Mouse (Mus musculus): Measurements from ENCODE around the gene Gpr162. TPM values are rescaled to one million over a fixed set of nuclear protein-coding genes. Genes with fewer than 3 reads are reported as not detected.

Gene Gpr162
- polyA plus RNA-seq, 1 experiment, result not detected

- no peaks in the 10 kb centered on the region for H3K4me1 ChIP-seq (ENCODE audit: control insufficient read depth, insufficient read depth, insufficient read length, low read length)
- no peak overlapping the region for H3K4me3 ChIP-seq (ENCODE audit: insufficient read depth, low read depth, low read length)
- H3K27ac ChIP-seq (replicated peaks; ENCODE audit: low read depth, low read length), result no peak overlapping the region
Measured at GRCm38 (mm10) chr6:124861266-124861665, 2.5 kb downstream of the Gpr162 start.

- Histone ChIP-seq H3K4me1 (ENCODE audit: control insufficient read depth, insufficient read depth, insufficient read length, low read length) (no peaks in the 10 kb centered on the region), H3K27ac (replicated peaks; ENCODE audit: low read depth, low read length) (no peak overlapping the region), H3K4me3 (ENCODE audit: insufficient read depth, low read depth, low read length) (no peak overlapping the region)
Measured at GRCm38 (mm10) chr6:124860511-124860910, 3.3 kb downstream of the Gpr162 start.

GRCm38 (mm10) chr6:124859725-124860124, 4.1 kb downstream of the Gpr162 start:
- Histone ChIP-seq H3K27ac (replicated peaks; ENCODE audit: low read depth, low read length) (no peak overlapping the region), H3K4me3 (ENCODE audit: insufficient read depth, low read depth, low read length) (no peak overlapping the region), H3K4me1 (ENCODE audit: control insufficient read depth, insufficient read depth, insufficient read length, low read length) (no peaks in the 10 kb centered on the region)

- Histone ChIP-seq H3K4me3 (ENCODE audit: insufficient read depth, low read depth, low read length) (no peak overlapping the region), H3K4me1 (ENCODE audit: control insufficient read depth, insufficient read depth, insufficient read length, low read length) (no peaks in the 10 kb centered on the region), H3K27ac (replicated peaks; ENCODE audit: low read depth, low read length) (no peak overlapping the region)
Measured at GRCm38 (mm10) chr6:124858561-124859318, 5.0 kb downstream of the Gpr162 start.

- Histone ChIP-seq H3K27ac (replicated peaks; ENCODE audit: low read depth, low read length) (peak overlapping the region; percentile 20; the same call in 1 of the 2 replicates), H3K4me1 (ENCODE audit: control insufficient read depth, insufficient read depth, insufficient read length, low read length) (no peaks in the 10 kb centered on the region), H3K4me3 (ENCODE audit: insufficient read depth, low read depth, low read length) (peak overlapping the region; percentile 66)
Measured at GRCm38 (mm10) chr6:124857840-124858530, 5.8 kb downstream of the Gpr162 start.

- Histone ChIP-seq H3K4me3 (ENCODE audit: insufficient read depth, low read depth, low read length) (peak within 1 kb of the TSS; percentile 66), H3K4me1 (ENCODE audit: control insufficient read depth, insufficient read depth, insufficient read length, low read length) (no peaks in the 10 kb centered on the region), H3K27ac (replicated peaks; ENCODE audit: low read depth, low read length) (peak within 1 kb of the TSS; percentile 20; the same call in 1 of the 2 replicates)
Measured at GRCm38 (mm10) chr6:124856916-124857839, 6.6 kb downstream of the Gpr162 start, which contains the start of gene P3h3. TSS of gene P3h3 (minus strand) at chr6:124857752.

GRCm38 (mm10) chr6:124856321-124856720, 7.5 kb downstream of the Gpr162 start:
- H3K27ac ChIP-seq (replicated peaks; ENCODE audit: low read depth, low read length), result no peak overlapping the region
- H3K4me1 ChIP-seq (ENCODE audit: control insufficient read depth, insufficient read depth, insufficient read length, low read length), result no peaks in the 10 kb centered on the region
- peak overlapping the region; percentile 66; the same call in 1 of the 2 replicates for H3K4me3 ChIP-seq (ENCODE audit: insufficient read depth, low read depth, low read length)

GRCm38 (mm10) chr6:124854647-124855046, 9.1 kb downstream of the Gpr162 start:
- Histone ChIP-seq H3K4me1 (ENCODE audit: control insufficient read depth, insufficient read depth, insufficient read length, low read length) (no peaks in the 10 kb centered on the region), H3K27ac (replicated peaks; ENCODE audit: low read depth, low read length) (no peak overlapping the region), H3K4me3 (ENCODE audit: insufficient read depth, low read depth, low read length) (no peak overlapping the region)

GRCm38 (mm10) chr6:124850535-124850934, 13.2 kb downstream of the Gpr162 start:
- Histone ChIP-seq H3K27ac (replicated peaks; ENCODE audit: low read depth, low read length) (no peak overlapping the region), H3K4me3 (ENCODE audit: insufficient read depth, low read depth, low read length) (no peak overlapping the region), H3K4me1 (ENCODE audit: control insufficient read depth, insufficient read depth, insufficient read length, low read length) (no peaks in the 10 kb centered on the region)

- Histone ChIP-seq H3K27ac (replicated peaks; ENCODE audit: low read depth, low read length) (no peak overlapping the region), H3K4me3 (ENCODE audit: insufficient read depth, low read depth, low read length) (no peak overlapping the region), H3K4me1 (ENCODE audit: control insufficient read depth, insufficient read depth, insufficient read length, low read length) (no peaks in the 10 kb centered on the region)
Measured at GRCm38 (mm10) chr6:124847305-124847704, 16.5 kb downstream of the Gpr162 start.

GRCm38 (mm10) chr6:124840241-124841167, 23.3 kb downstream of the Gpr162 start, which contains the start of gene Gnb3:
TSS of gene Gnb3 (minus strand) at chr6:124840275.
- H3K4me3 ChIP-seq (ENCODE audit: insufficient read depth, low read depth, low read length), result no peak within 1 kb of the TSS
- no peaks in the 10 kb centered on the region for H3K4me1 ChIP-seq (ENCODE audit: control insufficient read depth, insufficient read depth, insufficient read length, low read length)
- H3K27ac ChIP-seq (replicated peaks; ENCODE audit: low read depth, low read length), result no peak within 1 kb of the TSS

- no peak overlapping the region for H3K27ac ChIP-seq (replicated peaks; ENCODE audit: low read depth, low read length)
- H3K4me1 ChIP-seq (ENCODE audit: control insufficient read depth, insufficient read depth, insufficient read length, low read length), result no peaks in the 10 kb centered on the region
- H3K4me3 ChIP-seq (ENCODE audit: insufficient read depth, low read depth, low read length), result no peak overlapping the region
Measured at GRCm38 (mm10) chr6:124839805-124840204, 24.0 kb downstream of the Gpr162 start.

- Histone ChIP-seq H3K4me1 (ENCODE audit: control insufficient read depth, insufficient read depth, insufficient read length, low read length) (no peaks in the 10 kb centered on the region), H3K27ac (replicated peaks; ENCODE audit: low read depth, low read length) (no peak overlapping the region), H3K4me3 (ENCODE audit: insufficient read depth, low read depth, low read length) (no peak overlapping the region)
Measured at GRCm38 (mm10) chr6:124836411-124836810, 27.4 kb downstream of the Gpr162 start.

- Histone ChIP-seq H3K4me3 (ENCODE audit: insufficient read depth, low read depth, low read length) (no peak overlapping the region), H3K27ac (replicated peaks; ENCODE audit: low read depth, low read length) (no peak overlapping the region), H3K4me1 (ENCODE audit: control insufficient read depth, insufficient read depth, insufficient read length, low read length) (no peaks in the 10 kb centered on the region)
Measured at GRCm38 (mm10) chr6:124835531-124835930, 28.3 kb downstream of the Gpr162 start.

Measured in brown adipose tissue, adult 24 weeks (tissue).